Mouse (Mus musculus): ENCODE data around the gene Col4a5. TPM values are rescaled to one million over a fixed set of nuclear protein-coding genes. Genes with fewer than 3 reads are reported as not detected.

Gene Col4a5
- polyA plus RNA-seq, 1 experiment from 2014 or later, result 14.4 TPM

- Histone ChIP-seq H3K27ac (no peak overlapping the region), H3K36me3 (no peaks in the 10 kb centered on the region), H3K9me3 (no peaks in the 10 kb centered on the region), H3K4me1 (replicated peaks) (peaks cover 9% of the 10 kb centered on the region; the same call in 1 of the 2 replicates), H3K27me3 (ENCODE audit: insufficient read depth, poor library complexity, severe bottlenecking) (peaks cover 95% of the 10 kb centered on the region), H3K4me3 (peak overlapping the region; percentile 54)
- WGBS, result 26% methylated on average over 52 of the region's 52 CpGs
- DNase-seq (ENCODE audit: low spot score), result peak; percentile 42
Measured at GRCm38 (mm10) chrX:141724391-141724891, 249.3 kb downstream of the Col4a5 start.

GRCm38 (mm10) chrX:141724937-141725918 lies 250.0 kb downstream of the Col4a5 start, which contains the start of gene Irs4:
Gene Irs4, minus strand, starts transcription at chrX:141725263.
- DNase-seq (ENCODE audit: low spot score), result peak; percentile 55

GRCm38 (mm10) chrX:141729570-141729969 lies 254.4 kb downstream of the Col4a5 start:
- DNase-seq (ENCODE audit: low spot score), result no peak
- Histone ChIP-seq H3K27ac (no peak overlapping the region), H3K36me3 (no peaks in the 10 kb centered on the region), H3K27me3 (ENCODE audit: insufficient read depth, poor library complexity, severe bottlenecking) (peaks cover 53% of the 10 kb centered on the region), H3K4me1 (replicated peaks) (no peaks in the 10 kb centered on the region), H3K4me3 (no peak overlapping the region), H3K9me3 (no peaks in the 10 kb centered on the region)
- 68% methylated on average over 5 of the region's 5 CpGs for WGBS

More at GRCm38 (mm10) chrX:141724937-141725918, 250.0 kb downstream of the Col4a5 start, which contains the start of gene Irs4:
- H3K4me3 ChIP-seq, result peak within 1 kb of the TSS; percentile 54
- H3K27ac ChIP-seq, result no peak within 1 kb of the TSS
- H3K27me3 ChIP-seq (ENCODE audit: insufficient read depth, poor library complexity, severe bottlenecking), result peaks cover 90% of the 10 kb centered on the region
- H3K9me3 ChIP-seq, result no peaks in the 10 kb centered on the region
- H3K36me3 ChIP-seq, result no peaks in the 10 kb centered on the region
- H3K4me1 ChIP-seq (replicated peaks), result peaks cover 7% of the 10 kb centered on the region; the same call in 1 of the 2 replicates
- 20% methylated on average over 51 of the region's 51 CpGs for WGBS

Other genes with a start within 250 kb of the Col4a5 start
- gene Col4a6, start 1.3 kb upstream of the Col4a5 start, polyA plus RNA-seq (2016; fragmentation: Nextera tagmentation; extraction: Ambion mirVana), result 2.5 and 3.0 TPM in 2 replicates
- gene Irs4, start 249.9 kb downstream of the Col4a5 start, polyA plus RNA-seq (2016; fragmentation: Nextera tagmentation; extraction: Ambion mirVana), result 0.35 and 1.2 TPM in 2 replicates